Mouse (Mus musculus): Measurements from ENCODE around the gene Crxos. TPM values are rescaled to one million over a fixed set of nuclear protein-coding genes. Genes with fewer than 3 reads are reported as not detected.

The Crxos gene
- polyA plus RNA-seq, 1 experiment from 2014 or later, result not detected

- Histone ChIP-seq H3K36me3 (peaks cover 32% of the 10 kb centered on the region), H3K9me3 (replicated peaks) (no peaks in the 10 kb centered on the region), H3K4me2 (peak within 1 kb of the TSS; percentile 79), H3K4me3 (peak within 1 kb of the TSS; percentile 77), H3K27me3 (replicated peaks) (peaks cover 22% of the 10 kb centered on the region; the same call in 1 of the 2 replicates), H3K27ac (peak within 1 kb of the TSS; percentile 75), H3K4me1 (peaks cover 45% of the 10 kb centered on the region), H3K9ac (peak within 1 kb of the TSS; percentile 82)
- peak; percentile 95 for ATAC-seq
- WGBS (ENCODE audit: insufficient replicate concordance), result under 1% methylated on average over 33 of the region's 33 CpGs
Measured at GRCm38 (mm10) chr7:15922220-15922773, 39.9 kb downstream of the Crxos start, which contains the start of gene Selenow. Gene Selenow (minus strand): TSS chr7:15922402.

DNA sequence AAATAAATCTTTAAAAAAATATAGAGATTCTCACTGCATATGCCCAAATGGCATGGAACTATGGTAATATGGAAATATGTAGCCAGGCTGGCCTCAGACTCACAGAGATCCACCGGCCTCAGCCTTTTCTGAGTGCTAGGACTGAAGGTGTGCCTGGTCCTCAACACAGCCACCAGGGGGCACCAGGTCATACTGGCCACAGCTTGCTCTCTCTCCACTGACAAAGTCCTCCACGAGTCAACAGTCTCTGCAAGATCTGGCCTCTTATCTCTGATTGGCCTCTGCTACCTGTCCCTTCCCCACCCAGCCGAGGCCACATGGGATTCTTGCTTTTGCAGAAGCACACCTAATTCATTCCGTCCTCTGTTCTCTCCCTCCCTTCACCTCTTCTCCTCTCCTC is 47.5 kb downstream of the Crxos start:
- peaks cover 16% of the 10 kb centered on the region for H3K27me3 ChIP-seq (replicated peaks)
- 0 out of 2 replicates have a peak overlapping the region, but pooled peaks have one; percentile 6 for H3K4me2 ChIP-seq
- H3K4me3 ChIP-seq, result no peak overlapping the region
- 12% methylated on average over 4 of the region's 4 CpGs for WGBS (ENCODE audit: insufficient replicate concordance)
- peak; percentile 86 for ATAC-seq
- no peak overlapping the region for H3K27ac ChIP-seq
- H3K36me3 ChIP-seq, result no peaks in the 10 kb centered on the region
- no peaks in the 10 kb centered on the region for H3K9me3 ChIP-seq (replicated peaks)
- no peak overlapping the region for H3K9ac ChIP-seq
- peaks cover 7% of the 10 kb centered on the region for H3K4me1 ChIP-seq

DNA sequence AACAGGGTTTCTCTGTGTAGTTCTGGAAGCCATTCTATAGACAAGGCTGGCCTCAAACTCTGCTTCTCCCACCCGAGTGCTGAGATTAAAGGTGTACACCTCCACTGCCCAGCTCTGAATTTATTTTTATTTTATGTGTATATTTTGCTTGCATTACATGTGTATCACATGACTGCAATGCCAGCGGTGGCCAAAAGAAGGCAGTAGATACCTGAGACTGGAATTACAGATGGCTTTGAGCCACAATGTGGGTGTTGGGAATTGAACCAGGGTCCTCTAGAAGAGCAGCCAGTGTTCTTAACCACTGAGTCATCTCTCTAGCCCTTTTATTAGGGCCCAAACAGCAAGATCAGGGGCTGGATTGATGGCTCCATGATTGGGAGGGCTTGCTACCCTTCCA is 48.1 kb downstream of the Crxos start:
- H3K36me3 ChIP-seq, result peaks cover 2% of the 10 kb centered on the region; the same call in 1 of the 2 replicates
- H3K9me3 ChIP-seq (replicated peaks), result no peaks in the 10 kb centered on the region
- WGBS (ENCODE audit: insufficient replicate concordance), result 44% methylated on average over 2 of the region's 2 CpGs
- no peak overlapping the region for H3K27ac ChIP-seq
- H3K4me3 ChIP-seq, result no peak overlapping the region
- ATAC-seq, result no peak
- peaks cover 7% of the 10 kb centered on the region for H3K4me1 ChIP-seq
- no peak overlapping the region for H3K9ac ChIP-seq
- no peak overlapping the region for H3K4me2 ChIP-seq
- peaks cover 15% of the 10 kb centered on the region for H3K27me3 ChIP-seq (replicated peaks)

DNA sequence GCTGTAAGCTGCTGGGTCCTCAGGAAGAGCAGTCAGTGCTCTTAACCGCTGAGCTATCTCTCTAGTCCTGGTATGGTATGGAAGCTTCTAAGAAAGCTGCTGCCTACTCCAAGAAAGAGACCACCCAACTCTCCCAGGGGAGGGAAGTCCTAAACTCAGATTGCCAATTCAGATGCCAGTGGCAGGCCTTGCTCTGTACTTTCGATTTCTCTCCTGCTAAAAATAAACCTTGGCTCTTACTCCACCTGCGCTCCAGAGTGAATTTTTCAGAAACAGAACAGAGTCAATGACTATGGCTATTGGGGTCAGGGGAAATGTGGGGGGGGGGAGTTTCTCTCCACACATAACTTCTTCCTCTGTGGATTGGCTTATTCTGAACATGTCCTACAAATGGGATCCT is 49.2 kb downstream of the Crxos start:
- Histone ChIP-seq H3K9ac (no peak overlapping the region), H3K9me3 (replicated peaks) (no peaks in the 10 kb centered on the region), H3K4me3 (no peak overlapping the region), H3K36me3 (peaks cover 12% of the 10 kb centered on the region), H3K27ac (no peak overlapping the region), H3K27me3 (replicated peaks) (peaks cover 6% of the 10 kb centered on the region), H3K4me2 (no peak overlapping the region), H3K4me1 (peaks cover 7% of the 10 kb centered on the region)
- ATAC-seq, result no peak
- 56% methylated on average over 3 of the region's 3 CpGs for WGBS (ENCODE audit: insufficient replicate concordance)

GRCm38 (mm10) chr7:15933437-15934359 is 51.3 kb downstream of the Crxos start:
- no peaks in the 10 kb centered on the region for H3K9me3 ChIP-seq (replicated peaks)
- H3K4me1 ChIP-seq, result peaks cover 7% of the 10 kb centered on the region
- H3K9ac ChIP-seq, result no peak overlapping the region
- no peak for ATAC-seq
- peaks cover 6% of the 10 kb centered on the region for H3K27me3 ChIP-seq (replicated peaks)
- no peak overlapping the region for H3K4me2 ChIP-seq
- 34% methylated on average over 16 of the region's 16 CpGs for WGBS (ENCODE audit: insufficient replicate concordance)
- no peak overlapping the region for H3K27ac ChIP-seq
- H3K36me3 ChIP-seq, result peaks cover 32% of the 10 kb centered on the region
- H3K4me3 ChIP-seq, result no peak overlapping the region

DNA sequence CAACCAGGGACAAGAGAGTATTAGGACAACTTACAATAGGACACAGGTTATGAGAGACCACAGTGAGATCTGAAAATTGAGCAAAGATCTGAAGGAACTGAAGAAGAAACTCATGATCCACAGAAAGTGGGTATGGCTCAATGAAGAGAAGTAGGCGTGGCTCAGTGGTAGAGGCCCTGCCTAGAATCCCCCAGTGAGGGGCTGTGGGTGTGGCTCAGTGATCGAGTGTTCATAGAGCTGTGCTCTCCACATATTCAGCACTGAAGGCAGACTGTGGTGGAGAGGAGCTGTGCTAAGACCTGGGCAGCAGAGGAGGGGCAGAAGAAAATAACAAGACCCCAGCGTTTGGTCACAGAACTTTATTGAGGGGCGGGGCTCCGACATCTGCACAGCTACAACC is 55.1 kb downstream of the Crxos start:
- no peak overlapping the region for H3K4me3 ChIP-seq
- WGBS (ENCODE audit: insufficient replicate concordance), result 68% methylated on average over 5 of the region's 5 CpGs
- peaks cover 70% of the 10 kb centered on the region for H3K36me3 ChIP-seq
- no peak overlapping the region for H3K9ac ChIP-seq
- no peaks in the 10 kb centered on the region for H3K4me1 ChIP-seq
- no peak overlapping the region for H3K27ac ChIP-seq
- no peaks in the 10 kb centered on the region for H3K9me3 ChIP-seq (replicated peaks)
- ATAC-seq, result no peak
- H3K4me2 ChIP-seq, result no peak overlapping the region
- peaks cover 6% of the 10 kb centered on the region for H3K27me3 ChIP-seq (replicated peaks)

- Histone ChIP-seq H3K9me3 (replicated peaks) (no peaks in the 10 kb centered on the region), H3K4me2 (no peak overlapping the region), H3K9ac (no peak overlapping the region), H3K4me1 (peaks cover 3% of the 10 kb centered on the region; the same call in 1 of the 2 replicates), H3K27ac (no peak overlapping the region), H3K27me3 (replicated peaks) (peaks cover 2% of the 10 kb centered on the region), H3K36me3 (peaks cover 82% of the 10 kb centered on the region), H3K4me3 (no peak overlapping the region)
- ATAC-seq, result 0 out of 2 replicates have a peak, but pooled peaks have one; percentile 12
- 87% methylated on average over 3 of the region's 3 CpGs for WGBS (ENCODE audit: insufficient replicate concordance)
Measured at GRCm38 (mm10) chr7:15938621-15939020, 56.2 kb downstream of the Crxos start.

DNA sequence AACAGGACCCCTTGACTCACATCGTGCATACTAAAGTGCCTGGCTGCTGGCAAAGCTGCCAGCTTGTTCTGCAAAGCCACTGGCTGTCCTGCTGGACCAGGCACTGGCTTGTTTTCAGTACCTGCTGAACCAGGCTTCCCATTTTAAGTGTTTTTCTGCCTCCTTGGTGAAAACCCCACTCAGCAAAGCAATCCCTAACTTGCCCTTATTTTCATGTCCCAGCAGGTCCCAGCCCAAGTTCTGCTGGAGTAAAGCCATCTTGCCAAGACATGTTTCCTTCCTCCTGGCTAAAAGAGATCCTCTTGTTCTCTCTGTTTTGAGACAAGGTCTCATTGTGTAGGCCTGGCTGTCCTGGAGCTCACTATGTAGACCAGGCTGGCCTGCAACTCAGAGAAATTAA is 61.9 kb downstream of the Crxos start:
- WGBS (ENCODE audit: insufficient replicate concordance), result 100% methylated on average over 1 of the region's 1 CpGs
- H3K27ac ChIP-seq, result no peak overlapping the region
- H3K9me3 ChIP-seq (replicated peaks), result no peaks in the 10 kb centered on the region
- no peaks in the 10 kb centered on the region for H3K27me3 ChIP-seq (replicated peaks)
- H3K9ac ChIP-seq, result peak overlapping the region; percentile 81; the same call in 1 of the 2 replicates
- H3K4me2 ChIP-seq, result peak overlapping the region; percentile 80
- H3K36me3 ChIP-seq, result peaks cover 57% of the 10 kb centered on the region
- peaks cover 50% of the 10 kb centered on the region for H3K4me1 ChIP-seq
- no peak for ATAC-seq
- peak overlapping the region; percentile 84; the same call in 1 of the 2 replicates for H3K4me3 ChIP-seq

- Histone ChIP-seq H3K9ac (peak overlapping the region; percentile 81), H3K36me3 (peaks cover 48% of the 10 kb centered on the region), H3K27ac (peak overlapping the region; percentile 94), H3K4me2 (peak overlapping the region; percentile 80), H3K4me1 (peaks cover 58% of the 10 kb centered on the region), H3K9me3 (replicated peaks) (no peaks in the 10 kb centered on the region), H3K4me3 (peak overlapping the region; percentile 84), H3K27me3 (replicated peaks) (peaks cover 8% of the 10 kb centered on the region; the same call in 1 of the 2 replicates)
- WGBS (ENCODE audit: insufficient replicate concordance), result 2% methylated on average over 8 of the region's 8 CpGs
- ATAC-seq, result no peak
Measured at GRCm38 (mm10) chr7:15945211-15945610, 62.8 kb downstream of the Crxos start.

GRCm38 (mm10) chr7:15945721-15946536 is 63.5 kb downstream of the Crxos start, which contains the start of gene Nop53:
Gene Nop53 (minus strand): TSS chr7:15946074.
- H3K36me3 ChIP-seq, result peaks cover 40% of the 10 kb centered on the region
- peaks cover 12% of the 10 kb centered on the region for H3K27me3 ChIP-seq (replicated peaks)
- peak within 1 kb of the TSS; percentile 84 for H3K4me3 ChIP-seq
- ATAC-seq, result peak; percentile 87
- no peaks in the 10 kb centered on the region for H3K9me3 ChIP-seq (replicated peaks)
- peak within 1 kb of the TSS; percentile 94 for H3K27ac ChIP-seq
- peaks cover 65% of the 10 kb centered on the region for H3K4me1 ChIP-seq
- 1% methylated on average over 59 of the region's 59 CpGs for WGBS (ENCODE audit: insufficient replicate concordance)
- H3K4me2 ChIP-seq, result peak within 1 kb of the TSS; percentile 80
- H3K9ac ChIP-seq, result peak within 1 kb of the TSS; percentile 81

- H3K4me2 ChIP-seq, result peak overlapping the region; percentile 82
- peak overlapping the region; percentile 45; the same call in 1 of the 2 replicates for H3K4me3 ChIP-seq
- no peaks in the 10 kb centered on the region for H3K9me3 ChIP-seq (replicated peaks)
- WGBS (ENCODE audit: insufficient replicate concordance), result 24% methylated on average over 4 of the region's 4 CpGs
- H3K36me3 ChIP-seq, result peaks cover 22% of the 10 kb centered on the region
- peak overlapping the region; percentile 61 for H3K27ac ChIP-seq
- H3K9ac ChIP-seq, result peak overlapping the region; percentile 69
- peaks cover 83% of the 10 kb centered on the region for H3K4me1 ChIP-seq
- ATAC-seq, result peak; percentile 8
- H3K27me3 ChIP-seq (replicated peaks), result peaks cover 12% of the 10 kb centered on the region
Measured at GRCm38 (mm10) chr7:15947653-15948260, 65.3 kb downstream of the Crxos start.

Measured in liver, embryonic 12.5 days (tissue).